Mouse (Mus musculus) left cerebral cortex, postnatal 36 days (tissue): Measurements from ENCODE around the gene Il18bp. TPM values are rescaled to one million over a fixed set of nuclear protein-coding genes. Genes with fewer than 3 reads are reported as not detected.
"Not testable (repeated sequence)": the region's sequence is repeated elsewhere in the genome, so short reads cannot be mapped to it uniquely, and the experiment has no call there.

Experiments
- DNase-seq, 2 experiments: peaks; one replicate each; pipeline ENCODE4 v3.0.0; 2021 to 2022; ENCODE audit warnings: low spot score in 2 of 2, mixed read lengths in 1 of 2
- intact Hi-C: fragments of 180-260 bp; cut with DNase I; formaldehyde crosslinking; loops from one replicate; pipeline ENCODE4 v1.15.1; 2025
- total RNA-seq, 2 experiments: library from RNA; stranded (reverse); gene quantifications; 2 replicates each; pipeline ENCODE4 v1.2.3; 2021

Il18bp gene
- 10 to 100 TPM in 1 of 2 experiments, 1 to 10 TPM in 1; 3.7 to 10.6 TPM for total RNA-seq

GRCm38 (mm10) chr7:102018590-102018989 is at the start of gene Il18bp:
Il18bp (minus strand) TSS chr7:102018690.
- intact Hi-C loops = no loop called here
- no peak for DNase-seq

- no peak for DNase-seq
- intact Hi-C loops = no loop called here
Observed at GRCm38 (mm10) chr7:102066363-102066762, 47.9 kb upstream of the Il18bp start.

DNA sequence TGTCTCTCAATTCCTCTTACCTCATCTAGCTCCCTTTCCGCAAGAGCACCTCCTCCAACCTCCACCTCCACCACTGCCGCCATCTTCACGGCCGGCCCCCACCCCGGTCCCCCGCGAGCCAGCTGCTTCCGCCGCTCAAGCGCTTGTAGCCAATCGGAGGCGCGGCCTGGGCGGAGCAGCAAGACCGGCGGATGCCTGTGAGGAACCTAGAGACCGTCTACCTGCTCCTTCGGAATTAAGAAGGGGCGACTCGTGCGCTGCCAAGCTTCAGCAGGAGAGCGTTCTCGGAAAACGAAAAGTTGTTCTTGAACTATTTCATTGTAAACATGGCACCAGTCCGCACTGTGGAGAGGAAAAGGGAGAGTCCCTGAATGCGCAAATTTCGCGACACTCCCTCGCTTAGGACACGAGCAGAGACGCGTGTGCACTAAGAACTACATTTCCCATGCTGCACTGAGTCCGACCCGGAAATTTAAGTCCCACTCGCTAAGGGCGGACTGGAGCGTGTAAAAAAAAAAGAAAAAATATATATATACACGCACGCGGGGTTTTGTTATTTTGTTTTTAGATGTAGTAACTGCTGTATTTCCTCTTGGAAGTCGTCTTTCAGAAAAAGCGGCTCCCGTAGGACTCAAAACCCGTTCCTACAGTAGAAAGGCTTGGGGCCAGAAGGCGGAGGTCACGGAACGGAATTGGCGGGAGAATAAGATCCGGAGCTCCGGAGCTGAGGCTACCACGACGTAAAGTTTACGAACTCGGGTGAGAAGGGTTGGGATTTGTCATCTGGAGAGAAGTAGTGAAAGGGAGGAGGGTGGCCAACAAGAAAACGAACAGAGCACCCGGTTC is 46.8 kb upstream of the Il18bp start, which contains the start of the genes Rnf121, Xndc1 and Xntrpc:
Gene Rnf121, minus strand, starts transcription at position 424 of the 846 bp plus-strand sequence.
Gene Xndc1, plus strand, starts transcription at position 466 of the 846 bp plus-strand sequence.
Gene Xntrpc, plus strand, starts transcription at position 668 of the 846 bp plus-strand sequence.
- intact Hi-C loops = no loop called here
- DNase-seq = peak; percentile 95 to 96

DNA sequence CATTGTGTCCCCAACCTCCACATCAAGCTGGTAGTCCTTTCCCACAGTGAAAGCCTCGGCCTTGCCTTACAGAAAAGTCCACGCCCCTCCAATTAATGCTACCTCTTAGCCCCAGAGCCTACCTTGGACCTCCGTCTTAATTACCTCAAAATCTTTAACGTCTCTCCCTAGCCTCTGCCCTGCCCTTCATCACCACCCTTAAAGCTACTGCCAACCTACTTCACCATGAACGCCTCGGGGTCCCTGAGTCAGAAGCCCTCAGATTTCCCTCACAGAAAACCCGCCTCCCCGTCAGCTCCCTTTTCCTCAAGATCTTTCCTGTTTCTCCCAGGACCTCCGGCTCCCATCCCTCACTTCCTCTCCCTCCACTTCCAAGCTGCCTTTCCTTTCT is 46.2 kb upstream of the Il18bp start:
- intact Hi-C loops = no loop called here
- no peak for DNase-seq

DNA sequence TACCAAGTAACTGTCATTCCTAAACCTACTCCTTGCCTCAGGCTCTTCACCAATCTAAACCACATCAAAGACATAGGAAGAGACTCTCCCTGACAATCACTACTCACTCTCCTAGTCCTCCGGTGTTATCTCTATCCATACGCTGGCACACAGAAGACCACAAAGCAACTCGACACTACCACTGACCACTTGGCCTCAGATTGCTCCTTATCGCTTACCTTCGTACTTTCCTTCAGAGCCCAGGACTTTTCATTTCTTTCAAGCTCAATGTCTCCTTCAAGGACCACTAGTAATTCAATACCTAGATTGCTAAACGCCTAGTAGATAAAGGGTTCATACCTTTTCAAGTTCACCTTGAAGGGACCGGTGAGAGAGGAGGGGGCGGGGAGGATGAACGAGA is 45.4 kb upstream of the Il18bp start:
- intact Hi-C loops = no loop called here

GRCm38 (mm10) chr7:102062203-102062602 is 43.7 kb upstream of the Il18bp start:
- DNase-seq = no peak
- intact Hi-C loops = no loop called here

More for the DNA sequence above, 45.4 kb upstream of the Il18bp start:
- no peak for DNase-seq

DNA sequence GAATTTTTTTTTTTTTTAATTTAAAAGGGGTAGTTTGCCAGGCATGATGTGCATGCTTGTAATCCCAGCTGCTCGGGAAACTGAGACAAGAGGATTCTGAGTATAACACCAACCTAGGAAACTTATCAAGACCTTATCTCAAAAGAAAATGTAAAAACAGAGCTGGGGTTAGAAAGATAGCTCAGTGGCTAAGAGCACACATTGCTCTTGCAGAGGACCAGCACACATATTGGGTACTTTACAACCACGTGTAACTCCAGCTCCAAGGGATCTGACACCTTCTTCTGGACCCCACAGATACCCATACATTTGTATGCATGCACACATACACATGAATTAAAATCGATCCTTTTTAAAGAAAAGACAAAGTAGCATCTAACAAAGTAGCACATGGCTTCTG is 42.9 kb upstream of the Il18bp start:
- intact Hi-C loops = no loop called here

DNA sequence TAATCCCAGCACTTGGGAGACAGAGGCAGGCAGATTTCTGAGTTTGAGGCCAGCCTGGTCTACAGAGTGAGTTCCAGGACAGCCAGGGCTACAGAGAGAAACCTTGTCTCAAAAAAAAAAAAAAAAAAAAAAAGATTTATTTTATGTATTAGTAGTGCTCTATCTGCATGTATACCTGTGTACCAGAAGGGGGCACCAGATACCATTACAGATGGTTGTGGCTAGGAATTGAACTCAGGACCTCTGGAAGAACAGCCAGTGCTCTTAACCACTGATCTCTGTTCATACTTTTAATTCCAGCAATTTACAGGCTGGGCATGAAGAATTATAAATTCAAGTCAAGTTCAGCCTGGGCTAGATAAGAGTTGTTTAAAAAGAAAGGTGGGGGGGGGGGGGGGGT is 30.0 kb upstream of the Il18bp start:
- intact Hi-C loops, DNase-seq: not testable (repeated sequence)

More for the DNA sequence above, 42.9 kb upstream of the Il18bp start:
- DNase-seq = no peak

DNA sequence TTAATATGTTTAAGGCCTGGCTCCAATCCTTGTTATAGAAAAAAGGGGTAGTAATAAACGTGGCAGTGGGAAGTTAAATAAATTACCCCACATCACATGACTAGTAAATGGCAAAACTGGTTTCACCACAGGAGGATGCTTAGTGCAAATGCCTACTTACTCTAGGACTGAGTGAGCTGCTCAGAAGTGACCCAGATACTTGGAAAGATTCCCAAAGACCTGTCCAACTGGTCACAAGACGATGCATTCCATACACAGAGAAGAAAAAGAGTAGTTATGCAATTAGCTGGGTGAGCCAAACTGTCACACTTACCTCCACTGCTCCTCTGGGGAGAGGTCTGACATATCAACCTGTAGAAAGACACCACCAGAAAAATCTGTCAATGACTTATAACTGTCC is 23.8 kb upstream of the Il18bp start:
- intact Hi-C loops = no loop called here
- no peak for DNase-seq

GRCm38 (mm10) chr7:102037318-102037717 is 18.8 kb upstream of the Il18bp start:
- no peak for DNase-seq
- intact Hi-C loops = no loop called here

DNA sequence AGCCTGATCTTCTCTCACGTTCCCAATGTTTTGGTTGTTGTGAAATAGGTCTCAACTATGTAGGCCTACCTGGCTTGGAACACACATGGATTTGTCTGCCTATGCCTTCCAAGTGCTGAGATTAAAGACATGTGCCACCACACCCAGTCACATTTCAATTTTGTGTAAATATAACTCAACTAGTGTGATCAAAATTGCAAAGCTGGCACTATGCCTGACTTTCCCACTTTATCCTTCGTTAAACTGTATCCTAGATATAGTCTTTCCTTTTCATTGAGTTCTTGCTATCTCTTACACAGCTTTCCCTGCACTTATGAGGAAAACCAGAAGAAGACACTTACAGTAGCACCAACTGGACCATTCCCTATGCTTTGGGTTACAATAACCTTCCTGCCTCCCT is 17.0 kb upstream of the Il18bp start:
- no peak for DNase-seq
- intact Hi-C loops = no loop called here

- intact Hi-C loops = no loop called here
- DNase-seq = no peak
Observed at GRCm38 (mm10) chr7:102034904-102035303, 16.4 kb upstream of the Il18bp start.

- intact Hi-C loops = no loop called here
- no peak for DNase-seq
Observed at GRCm38 (mm10) chr7:102025187-102026119, 7.0 kb upstream of the Il18bp start.

GRCm38 (mm10) chr7:102023821-102024220 is 5.3 kb upstream of the Il18bp start:
- intact Hi-C loops = no loop called here
- peak in 1 of 2 experiments; percentile 51 for DNase-seq

DNA sequence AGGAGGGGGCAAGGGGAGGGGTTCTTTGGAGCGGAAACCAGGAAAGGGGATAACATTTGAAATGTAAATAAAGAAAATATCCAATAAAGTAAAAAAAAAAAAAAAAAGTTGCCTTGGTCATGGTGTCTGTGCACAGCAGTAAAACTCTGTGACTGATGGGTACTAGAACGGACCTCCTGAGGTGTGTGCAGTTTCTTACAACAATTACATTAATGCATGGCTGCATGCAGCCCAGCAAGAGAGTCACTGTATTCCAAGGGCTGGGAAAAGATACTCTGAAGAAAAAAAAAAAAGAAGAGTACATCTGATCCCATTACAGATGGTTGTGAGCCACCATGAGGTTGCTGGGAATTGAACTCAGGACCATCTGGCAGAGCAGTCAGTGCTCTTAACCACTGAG is 2.4 kb upstream of the Il18bp start:
- DNase-seq, intact Hi-C loops: not testable (repeated sequence)

- no peak for DNase-seq
- intact Hi-C loops = no loop called here
Observed at GRCm38 (mm10) chr7:102019362-102019761, 872 bp upstream of the Il18bp start.

DNA sequence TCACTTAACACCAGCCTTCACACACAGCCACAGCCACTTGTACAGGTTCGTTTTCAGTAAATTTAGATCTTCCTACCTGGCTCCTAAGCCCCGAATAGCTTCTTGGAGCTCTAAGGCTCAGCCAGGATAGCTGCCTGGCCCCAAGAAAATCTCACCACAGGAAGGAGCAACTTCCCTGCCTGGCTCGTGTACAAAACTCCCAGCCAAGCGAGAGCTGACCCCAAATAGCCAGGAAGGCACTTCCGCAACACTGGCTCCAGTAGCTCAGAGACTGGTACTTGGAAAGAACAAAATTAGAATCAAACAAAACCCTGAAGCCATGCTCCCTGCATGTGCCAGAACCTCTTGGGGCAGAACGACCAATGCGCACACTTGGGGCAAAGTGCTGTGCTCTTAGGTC is 456 bp downstream of the Il18bp start:
- intact Hi-C loops = no loop called here
- DNase-seq = no peak

GRCm38 (mm10) chr7:102017452-102017851 is 1.0 kb downstream of the Il18bp start:
- no peak for DNase-seq
- intact Hi-C loops = no loop called here

GRCm38 (mm10) chr7:102016936-102017335 is 1.6 kb downstream of the Il18bp start:
- intact Hi-C loops = no loop called here
- no peak for DNase-seq

DNA sequence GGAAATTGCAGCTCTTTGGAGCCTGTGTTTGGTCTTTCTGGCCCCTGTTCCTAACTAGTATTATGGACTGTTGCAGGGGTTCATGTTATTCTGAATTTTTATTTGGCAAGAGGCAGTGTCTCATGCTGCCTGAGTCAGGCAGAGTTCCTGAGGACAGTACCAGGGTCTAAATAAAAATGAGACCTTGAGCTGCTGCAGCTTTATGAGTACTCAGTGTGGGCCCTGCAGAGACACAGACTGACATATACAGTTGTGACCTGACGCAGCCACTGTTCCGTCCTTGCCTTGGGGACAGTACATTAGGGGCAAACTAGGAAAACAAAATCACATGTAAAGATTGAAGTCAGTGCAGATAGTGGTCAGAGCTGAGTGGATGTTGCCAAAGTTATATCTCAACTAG is 3.5 kb downstream of the Il18bp start:
- intact Hi-C loops = no loop called here
- no peak for DNase-seq
